Mouse (Mus musculus): ENCODE results near the gene Vmn2r76. TPM values are rescaled to one million over a fixed set of nuclear protein-coding genes. Genes with fewer than 3 reads are reported as not detected.

Vmn2r76 gene
- polyA plus RNA-seq (2015; fragmentation: Illumina TruSeq; extraction: RNeasy Lipid Tissue Mini Kit (QIAGEN cat#74804); ENCODE audit: insufficient read depth, low replicate concordance), result not detected

DNA sequence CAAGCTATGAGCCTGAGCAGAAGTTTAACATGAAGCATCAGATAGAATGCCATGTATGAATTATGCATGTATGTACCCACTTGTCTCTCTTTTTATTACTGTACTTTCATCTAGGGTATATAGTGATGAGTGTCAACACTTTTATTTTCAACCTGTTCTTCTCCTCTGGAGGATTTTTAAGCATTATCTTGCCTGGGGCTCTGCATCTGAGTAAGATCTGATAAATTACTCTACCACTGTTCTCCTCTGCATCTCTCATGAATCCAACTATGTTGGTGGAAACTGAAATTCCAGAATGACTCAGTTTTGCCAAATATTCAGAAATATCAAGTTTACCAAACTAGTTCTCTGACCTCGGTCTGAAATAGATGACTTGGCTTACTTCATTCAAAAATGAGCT is at the start of gene Vmn2r76:
Gene Vmn2r76 (minus strand): TSS at position 101 of the 400 bp plus-strand sequence.

DNA sequence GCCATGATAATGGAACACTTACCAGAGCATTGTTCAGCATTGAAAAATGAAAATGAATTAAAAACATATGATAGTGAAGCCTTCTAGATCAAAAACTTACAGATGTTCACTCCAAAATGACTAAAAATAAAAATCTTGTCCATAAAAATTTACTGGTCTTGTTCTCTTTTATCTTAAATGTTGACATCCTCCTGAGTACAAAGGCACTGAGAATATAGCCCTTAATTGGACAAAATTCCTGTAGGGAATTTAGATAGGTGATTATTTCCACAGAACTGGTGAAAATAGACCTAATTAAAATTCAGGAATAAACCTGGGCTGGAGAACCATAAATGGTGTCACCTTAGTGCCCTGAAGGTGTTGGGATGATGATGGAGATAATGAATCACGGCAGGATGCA is 31.0 kb upstream of the Vmn2r76 start, which contains the start of gene Olfr310:
Gene Olfr310 (minus strand): TSS at position 101 of the 400 bp plus-strand sequence.

DNA sequence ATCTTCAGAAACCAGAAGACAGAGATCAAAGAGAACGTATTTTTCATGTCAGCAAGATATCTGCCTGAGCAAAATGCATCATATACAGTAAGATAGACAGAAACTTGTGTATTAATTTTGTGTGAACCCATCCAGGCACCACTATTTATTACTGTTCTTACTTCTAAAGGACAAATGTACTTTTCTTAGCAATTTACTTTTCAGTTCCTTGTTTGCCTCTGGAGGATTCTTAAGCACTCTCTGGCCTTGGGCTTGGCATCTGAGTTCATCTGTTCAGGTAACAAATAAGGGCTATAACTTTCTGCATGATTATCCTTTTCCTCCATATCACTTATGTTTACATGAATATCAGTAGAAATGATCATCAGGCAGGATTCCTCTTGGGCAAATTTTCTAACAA is 74.4 kb downstream of the Vmn2r76 start, which contains the start of gene Vmn2r75:
Gene Vmn2r75 (minus strand): TSS at position 101 of the 400 bp plus-strand sequence.

Other genes starting within 250 kb of the Vmn2r76 start
- gene Vmn2r75, start 74.5 kb downstream of the Vmn2r76 start, polyA plus RNA-seq (2015; fragmentation: Illumina TruSeq; extraction: RNeasy Lipid Tissue Mini Kit (QIAGEN cat#74804); ENCODE audit: insufficient read depth, low replicate concordance), result not detected
- not detected for gene Olfr310, start 30.9 kb upstream of the Vmn2r76 start, polyA plus RNA-seq (2015; fragmentation: Illumina TruSeq; extraction: RNeasy Lipid Tissue Mini Kit (QIAGEN cat#74804); ENCODE audit: insufficient read depth, low replicate concordance)
- not detected for gene Olfr309, start 67.4 kb upstream of the Vmn2r76 start, polyA plus RNA-seq (2015; fragmentation: Illumina TruSeq; extraction: RNeasy Lipid Tissue Mini Kit (QIAGEN cat#74804); ENCODE audit: insufficient read depth, low replicate concordance)
- gene Olfr308, start 79.3 kb upstream of the Vmn2r76 start, polyA plus RNA-seq (2015; fragmentation: Illumina TruSeq; extraction: RNeasy Lipid Tissue Mini Kit (QIAGEN cat#74804); ENCODE audit: insufficient read depth, low replicate concordance), result not detected
- not detected for gene Olfr307, start 91.3 kb upstream of the Vmn2r76 start, polyA plus RNA-seq (2015; fragmentation: Illumina TruSeq; extraction: RNeasy Lipid Tissue Mini Kit (QIAGEN cat#74804); ENCODE audit: insufficient read depth, low replicate concordance)
- not detected for gene Olfr305, start 120.6 kb upstream of the Vmn2r76 start, polyA plus RNA-seq (2015; fragmentation: Illumina TruSeq; extraction: RNeasy Lipid Tissue Mini Kit (QIAGEN cat#74804); ENCODE audit: insufficient read depth, low replicate concordance)
- gene Olfr304, start 140.3 kb upstream of the Vmn2r76 start, polyA plus RNA-seq (2015; fragmentation: Illumina TruSeq; extraction: RNeasy Lipid Tissue Mini Kit (QIAGEN cat#74804); ENCODE audit: insufficient read depth, low replicate concordance), result not detected
- gene Olfr303, start 151.5 kb upstream of the Vmn2r76 start, polyA plus RNA-seq (2015; fragmentation: Illumina TruSeq; extraction: RNeasy Lipid Tissue Mini Kit (QIAGEN cat#74804); ENCODE audit: insufficient read depth, low replicate concordance), result not detected
- not detected for gene Olfr301, start 157.5 kb upstream of the Vmn2r76 start, polyA plus RNA-seq (2015; fragmentation: Illumina TruSeq; extraction: RNeasy Lipid Tissue Mini Kit (QIAGEN cat#74804); ENCODE audit: insufficient read depth, low replicate concordance)
- not detected for gene Olfr299, start 213.6 kb upstream of the Vmn2r76 start, polyA plus RNA-seq (2015; fragmentation: Illumina TruSeq; extraction: RNeasy Lipid Tissue Mini Kit (QIAGEN cat#74804); ENCODE audit: insufficient read depth, low replicate concordance)
- gene Olfr298, start 246.2 kb upstream of the Vmn2r76 start, polyA plus RNA-seq (2015; fragmentation: Illumina TruSeq; extraction: RNeasy Lipid Tissue Mini Kit (QIAGEN cat#74804); ENCODE audit: insufficient read depth, low replicate concordance), result not detected